Mouse (Mus musculus) midbrain, embryonic 16.5 days (tissue): ENCODE data around the gene Spns3. TPM values are rescaled to one million over a fixed set of nuclear protein-coding genes. Genes with fewer than 3 reads are reported as not detected.

Experiments
- ATAC-seq: fragments of 200-750 bp; cut with Nextera tagmentation; 2 replicates; pipeline ENCODE4 v1.8.0; 2017; ENCODE audit warnings: moderate TSS enrichment
- H3K27ac ChIP-seq: fragments of 300-500 bp; sonication (generic); 2 replicates; pipeline ENCODE4 v1.5.1; 2014; ENCODE audit warnings: mild to moderate bottlenecking, low read length, mixed read lengths
- H3K27me3 ChIP-seq: fragments of 300-500 bp; sonication (generic); 2 replicates; pipeline ENCODE4 v1.6.1; 2014; ENCODE audit warnings: low read depth, low read length, mixed read lengths; ENCODE audit not compliant: control insufficient read depth, insufficient read depth
- H3K36me3 ChIP-seq: fragments of 300-500 bp; sonication (generic); 2 replicates; pipeline ENCODE4 v1.6.1; 2014; ENCODE audit warnings: mild to moderate bottlenecking, low read length, moderate library complexity, mixed read lengths; ENCODE audit not compliant: control insufficient read depth, insufficient read depth
- H3K4me1 ChIP-seq: fragments of 300-500 bp; sonication (generic); 2 replicates; pipeline ENCODE4 v1.6.1; 2014; ENCODE audit warnings: mild to moderate bottlenecking, low read length, mixed read lengths; ENCODE audit not compliant: control insufficient read depth, insufficient read depth
- H3K4me2 ChIP-seq: fragments of 300-500 bp; sonication (generic); 2 replicates; pipeline ENCODE4 v1.6.1; 2014; ENCODE audit warnings: mild to moderate bottlenecking, low read length, mixed read lengths
- H3K4me3 ChIP-seq: fragments of 300-500 bp; sonication (generic); 2 replicates; pipeline ENCODE4 v1.5.1; 2014; ENCODE audit warnings: low read depth, mild to moderate bottlenecking, low read length, moderate library complexity, mixed read lengths
- H3K9ac ChIP-seq: fragments of 300-500 bp; sonication (generic); 2 replicates; pipeline ENCODE4 v1.6.1; 2014; ENCODE audit warnings: low read depth, low read length, mixed read lengths
- H3K9me3 ChIP-seq: fragments of 300-500 bp; sonication (generic); replicated peaks from 2 replicates; pipeline ENCODE4 v1.6.1; 2014; ENCODE audit warnings: mild to moderate bottlenecking, low read length, mixed read lengths; ENCODE audit not compliant: control insufficient read depth, poor library complexity, severe bottlenecking
- WGBS: fragments of 180-500 bp; shearing (Covaris S2); extraction: QIAGEN DNeasy Blood & Tissue Kit; methylation state at CpG from one replicate; pipeline ENCODE4 v1.1.7; 2014; 5-methylcytosine and 5-hydroxymethylcytosine counted together
- polyA plus RNA-seq: library from polyadenylated mRNA; unstranded; fragments of >200 nt; fragmentation: Nextera tagmentation; extraction: Ambion mirVana; gene quantifications from 2 replicates; pipeline ENCODE4 v1.2.1, GENCODE M21; 2015

The Spns3 gene
- polyA plus RNA-seq, 1 experiment from 2014 or later, result not detected

- Histone ChIP-seq H3K4me2 (peak overlapping the region; percentile 77), H3K27me3 (no peaks in the 10 kb centered on the region), H3K27ac (0 out of 2 replicates have a peak overlapping the region, but pooled peaks have one; percentile 20), H3K9me3 (no peaks in the 10 kb centered on the region), H3K4me3 (no peak overlapping the region), H3K9ac (peak overlapping the region; percentile 34; the same call in 1 of the 2 replicates), H3K36me3 (no peaks in the 10 kb centered on the region), H3K4me1 (peaks cover 34% of the 10 kb centered on the region)
- ATAC-seq, result no peak
- 64% methylated on average over 5 of the region's 5 CpGs for WGBS
Observed at GRCm38 (mm10) chr11:72487171-72487570, 63.1 kb downstream of the Spns3 start.

- Histone ChIP-seq H3K36me3 (no peaks in the 10 kb centered on the region), H3K9me3 (no peaks in the 10 kb centered on the region), H3K4me1 (peaks cover 34% of the 10 kb centered on the region), H3K9ac (no peak overlapping the region), H3K4me2 (no peak overlapping the region), H3K27me3 (no peaks in the 10 kb centered on the region), H3K27ac (no peak overlapping the region), H3K4me3 (no peak overlapping the region)
- ATAC-seq, result no peak
- WGBS, result 70% methylated on average over 11 of the region's 11 CpGs
Observed at GRCm38 (mm10) chr11:72485960-72486359, 64.3 kb downstream of the Spns3 start.

GRCm38 (mm10) chr11:72485157-72485556 lies 65.1 kb downstream of the Spns3 start:
- peaks cover 33% of the 10 kb centered on the region for H3K4me1 ChIP-seq

GRCm38 (mm10) chr11:72484549-72484948 lies 65.8 kb downstream of the Spns3 start:
- no peaks in the 10 kb centered on the region for H3K9me3 ChIP-seq
- H3K9ac ChIP-seq, result no peak overlapping the region
- WGBS, result 86% methylated on average over 6 of the region's 6 CpGs
- H3K4me1 ChIP-seq, result peaks cover 32% of the 10 kb centered on the region
- no peaks in the 10 kb centered on the region for H3K27me3 ChIP-seq
- H3K27ac ChIP-seq, result no peak overlapping the region
- ATAC-seq, result no peak
- no peaks in the 10 kb centered on the region for H3K36me3 ChIP-seq
- H3K4me2 ChIP-seq, result no peak overlapping the region
- no peak overlapping the region for H3K4me3 ChIP-seq

More at GRCm38 (mm10) chr11:72485157-72485556, 65.1 kb downstream of the Spns3 start:
- H3K9ac ChIP-seq, result no peak overlapping the region
- ATAC-seq, result no peak
- no peak overlapping the region for H3K4me3 ChIP-seq
- WGBS, result 34% methylated on average over 5 of the region's 5 CpGs
- H3K9me3 ChIP-seq, result no peaks in the 10 kb centered on the region
- no peaks in the 10 kb centered on the region for H3K36me3 ChIP-seq
- H3K27ac ChIP-seq, result no peak overlapping the region; the same call in 1 of the 2 replicates
- H3K27me3 ChIP-seq, result no peaks in the 10 kb centered on the region
- H3K4me2 ChIP-seq, result no peak overlapping the region

GRCm38 (mm10) chr11:72481952-72482351 lies 68.4 kb downstream of the Spns3 start:
- Histone ChIP-seq H3K27me3 (no peaks in the 10 kb centered on the region), H3K27ac (no peak overlapping the region), H3K9ac (no peak overlapping the region), H3K4me1 (peaks cover 26% of the 10 kb centered on the region), H3K36me3 (no peaks in the 10 kb centered on the region), H3K9me3 (no peaks in the 10 kb centered on the region), H3K4me3 (no peak overlapping the region), H3K4me2 (no peak overlapping the region)
- WGBS, result 87% methylated on average over 4 of the region's 4 CpGs
- no peak for ATAC-seq

- no peaks in the 10 kb centered on the region for H3K27me3 ChIP-seq
- H3K4me3 ChIP-seq, result no peak overlapping the region
- WGBS, result 76% methylated on average over 5 of the region's 5 CpGs
- H3K4me1 ChIP-seq, result peaks cover 21% of the 10 kb centered on the region
- no peaks in the 10 kb centered on the region for H3K36me3 ChIP-seq
- H3K9me3 ChIP-seq, result no peaks in the 10 kb centered on the region
- no peak for ATAC-seq
- H3K9ac ChIP-seq, result no peak overlapping the region
- no peak overlapping the region for H3K4me2 ChIP-seq
- H3K27ac ChIP-seq, result no peak overlapping the region
Observed at GRCm38 (mm10) chr11:72481313-72481712, 69.0 kb downstream of the Spns3 start.

GRCm38 (mm10) chr11:72479499-72479898 lies 70.8 kb downstream of the Spns3 start:
- Histone ChIP-seq H3K4me1 (peaks cover 6% of the 10 kb centered on the region; the same call in 1 of the 2 replicates), H3K9ac (no peak overlapping the region), H3K27me3 (no peaks in the 10 kb centered on the region), H3K4me2 (no peak overlapping the region), H3K27ac (no peak overlapping the region), H3K36me3 (no peaks in the 10 kb centered on the region), H3K9me3 (no peaks in the 10 kb centered on the region), H3K4me3 (no peak overlapping the region)
- 88% methylated on average over 2 of the region's 2 CpGs for WGBS
- no peak for ATAC-seq

GRCm38 (mm10) chr11:72478228-72478627 lies 72.1 kb downstream of the Spns3 start:
- Histone ChIP-seq H3K9me3 (no peaks in the 10 kb centered on the region), H3K27me3 (no peaks in the 10 kb centered on the region), H3K4me1 (0 out of 2 replicates have a peak, but pooled peaks cover 6% of the 10 kb centered on the region), H3K27ac (no peak overlapping the region), H3K36me3 (0 out of 2 replicates have a peak, but pooled peaks cover 2% of the 10 kb centered on the region), H3K9ac (no peak overlapping the region), H3K4me3 (no peak overlapping the region), H3K4me2 (no peak overlapping the region)
- no peak for ATAC-seq
- WGBS, result 78% methylated on average over 6 of the region's 6 CpGs

- Histone ChIP-seq H3K27ac (no peak overlapping the region), H3K9me3 (no peaks in the 10 kb centered on the region), H3K36me3 (0 out of 2 replicates have a peak, but pooled peaks cover 4% of the 10 kb centered on the region), H3K27me3 (no peaks in the 10 kb centered on the region), H3K4me2 (no peak overlapping the region), H3K4me3 (no peak overlapping the region), H3K4me1 (0 out of 2 replicates have a peak, but pooled peaks cover 6% of the 10 kb centered on the region), H3K9ac (no peak overlapping the region)
- ATAC-seq, result no peak
- WGBS, result 83% methylated on average over 1 of the region's 1 CpGs
Observed at GRCm38 (mm10) chr11:72477653-72478052, 72.7 kb downstream of the Spns3 start.
